Mouse (Mus musculus) embryo, embryonic 11.5 days (tissue): ENCODE measurements around the gene Col9a2.
A peak's percentile ranks its signal among the peaks of the same experiment; 100 is the strongest.
"Not testable (repeated sequence)": the region's sequence is repeated elsewhere in the genome, so short reads cannot be mapped to it uniquely, and the experiment has no call there.

ENCODE experiments used
- DNase-seq: peaks from one replicate; pipeline ENCODE4 v3.0.0-alpha.2; 2012; ENCODE audit warnings: low read depth, low spot score

Col9a2 gene

GRCm38 (mm10) chr4:121020040-121020790 is 19.0 kb upstream of the Col9a2 start:
- no peak for DNase-seq

GRCm38 (mm10) chr4:121021911-121022310 is 17.3 kb upstream of the Col9a2 start:
- DNase-seq = no peak

DNA sequence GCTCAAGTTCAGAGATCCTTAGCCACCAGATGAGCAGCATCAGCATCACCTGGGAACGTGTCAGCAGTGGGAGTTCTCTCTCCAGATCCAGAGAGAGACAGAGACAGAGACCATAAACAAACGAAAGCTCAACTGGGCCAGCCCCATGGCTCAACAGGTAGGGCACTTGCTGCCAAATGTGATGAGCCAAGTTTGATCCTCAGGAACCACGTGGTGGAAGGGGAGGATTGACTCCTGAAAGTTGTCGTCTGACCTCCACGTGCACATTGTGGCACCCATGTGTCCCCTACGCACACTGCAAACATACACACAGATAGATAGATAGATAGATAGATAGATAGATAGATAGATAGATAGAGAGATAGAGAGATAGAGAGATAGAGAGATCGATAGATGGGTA is 15.7 kb upstream of the Col9a2 start:
- DNase-seq = no peak

DNA sequence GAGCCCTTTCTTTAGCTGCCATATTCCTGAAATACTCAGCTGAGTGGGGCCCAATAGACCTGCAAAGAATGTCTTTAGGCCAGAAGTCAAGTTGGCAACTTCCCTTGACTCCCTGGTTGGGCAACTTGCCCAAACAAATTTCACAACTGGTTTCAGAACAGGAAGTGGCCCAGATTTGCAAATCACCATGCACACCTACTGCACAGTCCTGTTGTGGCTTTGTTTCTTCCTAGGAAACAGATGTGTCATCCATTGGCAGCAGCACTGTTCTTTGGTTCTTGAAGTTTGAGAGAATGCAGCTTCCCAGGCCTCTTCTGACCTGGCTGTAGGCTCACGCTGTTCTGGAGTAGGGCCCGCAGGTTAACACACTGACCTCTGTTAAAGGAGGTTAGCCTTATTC is 15.2 kb upstream of the Col9a2 start:
- DNase-seq = no peak

DNA sequence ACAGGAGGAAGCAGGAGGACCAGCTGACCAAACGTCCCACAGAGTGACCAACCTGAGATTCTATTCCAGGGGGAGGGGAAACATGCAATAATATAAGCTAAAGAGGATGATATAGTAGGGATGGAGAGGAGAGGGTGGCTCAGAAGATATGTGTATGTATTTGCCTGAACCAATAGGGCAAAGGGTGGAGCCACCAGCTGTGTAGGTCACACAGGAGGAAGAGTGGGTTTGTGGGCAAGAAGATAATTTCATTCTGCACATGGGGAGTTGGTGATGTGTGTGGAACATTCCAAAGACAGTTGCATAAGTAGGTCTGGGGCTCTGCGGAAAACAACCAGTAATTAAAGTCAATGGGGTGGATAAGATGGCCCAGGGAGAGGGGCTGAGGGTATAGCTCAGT is 13.5 kb upstream of the Col9a2 start:
- DNase-seq = no peak

DNA sequence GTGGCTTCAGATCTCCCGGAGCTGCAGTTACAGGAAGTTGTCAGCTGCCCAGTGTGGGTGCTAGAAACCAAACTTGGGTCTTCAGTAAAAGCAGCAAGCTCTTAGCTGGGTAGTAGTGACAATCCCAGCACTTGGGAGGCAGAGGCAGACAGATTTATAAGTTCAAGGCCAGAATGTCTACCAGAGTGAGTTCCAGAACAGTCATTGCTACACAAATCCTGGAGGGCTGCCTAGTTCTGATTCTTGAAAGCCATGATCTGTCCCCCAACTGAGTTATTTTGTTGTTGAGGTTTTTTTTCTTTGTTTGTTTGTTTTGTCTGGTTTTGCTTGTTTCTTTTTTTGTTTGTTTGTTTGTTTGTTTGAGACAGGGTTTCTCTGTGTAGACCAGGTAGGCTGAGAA is 11.0 kb upstream of the Col9a2 start:
- DNase-seq = no peak

DNA sequence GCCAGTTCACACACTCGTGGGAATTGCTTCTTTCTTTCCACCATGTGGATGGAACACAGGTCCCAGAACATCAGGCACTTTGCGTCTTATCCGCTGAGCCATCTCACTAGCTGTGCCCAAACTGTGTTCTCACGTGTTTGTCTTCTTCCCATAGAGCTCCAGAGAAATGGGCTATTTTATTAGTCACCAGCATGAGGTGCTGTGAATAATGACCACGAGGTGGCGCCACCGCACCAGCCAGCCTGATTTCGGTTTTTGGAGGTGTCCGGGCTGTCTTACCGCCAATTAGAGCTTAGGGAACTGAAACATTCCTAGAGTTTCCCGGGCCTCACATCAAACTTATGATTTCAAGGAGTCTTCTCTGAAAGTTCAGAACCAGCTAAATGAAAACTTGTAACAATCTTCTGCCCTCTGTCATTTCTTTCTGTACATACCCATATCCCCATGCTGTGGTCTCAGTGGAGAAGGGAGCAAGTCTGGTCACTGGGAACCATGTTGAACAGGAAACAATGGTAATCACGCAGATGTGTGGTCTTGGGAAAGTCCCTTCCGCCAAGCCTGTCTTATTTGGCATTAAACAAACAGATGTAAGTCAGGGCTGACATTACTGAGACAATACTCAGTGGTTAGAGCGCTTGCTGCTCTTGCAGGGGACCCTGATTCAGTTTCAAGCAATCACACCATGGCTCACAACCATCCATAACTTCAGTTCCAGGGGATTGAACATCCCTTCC is 10.4 kb upstream of the Col9a2 start:
- DNase-seq = no peak

- no peak for DNase-seq
Observed at GRCm38 (mm10) chr4:121029632-121030031, 9.6 kb upstream of the Col9a2 start.

DNA sequence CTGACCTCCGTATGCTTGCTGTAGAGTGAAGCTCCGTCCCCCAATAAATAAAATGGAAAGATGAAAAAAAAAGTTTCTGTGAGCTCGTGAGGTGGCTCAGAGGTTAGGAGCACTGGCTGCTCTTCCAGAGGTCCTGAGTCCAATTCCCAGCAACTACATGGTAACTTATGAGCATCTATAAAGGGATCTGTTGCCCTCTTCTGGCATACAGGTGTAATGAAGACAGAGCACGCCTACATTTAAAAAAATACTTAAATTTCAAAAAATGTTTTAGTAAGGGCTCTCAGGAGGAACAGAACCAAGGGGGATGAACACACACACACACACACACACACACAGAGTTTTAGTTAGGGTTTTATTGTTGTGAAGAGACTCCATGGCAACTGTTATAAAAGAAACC is 7.7 kb upstream of the Col9a2 start:
- DNase-seq = no peak

DNA sequence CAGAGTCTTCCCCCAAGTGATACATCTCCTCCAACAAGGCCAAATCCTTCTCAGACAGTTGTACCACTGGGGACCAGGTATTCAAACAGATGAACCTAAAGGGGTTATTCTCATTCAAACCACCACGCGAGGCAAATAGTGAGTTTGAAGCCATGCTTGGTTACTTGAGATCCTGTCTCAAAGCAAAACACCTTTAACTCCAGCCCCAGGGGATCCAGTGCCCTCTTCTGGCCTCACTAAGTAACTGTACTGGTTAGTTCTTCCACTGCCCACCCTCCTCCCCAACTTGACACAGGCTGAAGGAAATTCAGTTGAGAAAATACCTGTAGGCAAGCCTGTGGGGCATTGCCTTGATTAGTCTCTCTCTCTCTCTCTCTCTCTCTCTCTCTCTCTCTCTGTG is 6.2 kb upstream of the Col9a2 start:
- no peak for DNase-seq

DNA sequence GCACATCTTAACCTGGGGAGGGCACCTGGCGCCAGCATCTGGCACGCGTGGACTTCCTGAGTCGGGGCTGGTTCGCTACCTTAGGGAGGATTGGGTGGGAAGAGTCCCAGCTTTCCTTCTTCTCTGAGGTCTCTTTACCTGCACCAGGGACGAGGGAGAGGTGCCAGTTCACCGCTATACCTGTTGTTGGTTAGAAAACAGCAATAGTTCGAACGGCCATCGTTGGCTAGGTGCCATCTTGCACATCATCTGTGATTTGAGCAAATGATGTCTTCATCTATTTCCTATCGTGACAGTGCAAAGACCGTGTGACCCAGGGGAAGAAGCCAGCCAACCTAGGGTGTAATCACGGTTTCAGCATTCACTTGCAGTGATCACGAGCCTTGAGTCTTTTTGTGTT is 1.1 kb downstream of the Col9a2 start:
- DNase-seq = no peak

GRCm38 (mm10) chr4:121040897-121041671 is 1.9 kb downstream of the Col9a2 start:
- DNase-seq = peak; percentile 72

DNA sequence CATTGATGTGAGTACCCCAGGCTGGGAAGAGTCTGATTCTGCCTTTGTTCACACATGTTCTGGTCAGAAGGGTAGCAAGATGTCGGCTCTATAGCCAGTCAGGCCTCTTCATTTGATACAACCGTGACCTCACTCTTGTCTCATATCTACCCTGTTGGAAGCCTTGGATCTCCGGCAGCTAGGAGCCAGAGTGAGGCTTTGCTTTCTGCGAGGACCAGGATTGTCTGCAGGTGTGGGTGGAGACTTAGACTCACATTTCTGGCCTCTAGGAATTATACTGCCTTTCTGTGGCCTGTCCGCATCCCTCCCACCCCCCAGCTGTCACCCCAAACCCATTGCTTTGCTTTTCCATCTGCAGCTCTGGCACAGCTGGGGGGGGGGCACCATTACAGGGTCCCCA is 3.3 kb downstream of the Col9a2 start:
- DNase-seq = no peak

GRCm38 (mm10) chr4:121042946-121043345 is 3.8 kb downstream of the Col9a2 start:
- DNase-seq = no peak

DNA sequence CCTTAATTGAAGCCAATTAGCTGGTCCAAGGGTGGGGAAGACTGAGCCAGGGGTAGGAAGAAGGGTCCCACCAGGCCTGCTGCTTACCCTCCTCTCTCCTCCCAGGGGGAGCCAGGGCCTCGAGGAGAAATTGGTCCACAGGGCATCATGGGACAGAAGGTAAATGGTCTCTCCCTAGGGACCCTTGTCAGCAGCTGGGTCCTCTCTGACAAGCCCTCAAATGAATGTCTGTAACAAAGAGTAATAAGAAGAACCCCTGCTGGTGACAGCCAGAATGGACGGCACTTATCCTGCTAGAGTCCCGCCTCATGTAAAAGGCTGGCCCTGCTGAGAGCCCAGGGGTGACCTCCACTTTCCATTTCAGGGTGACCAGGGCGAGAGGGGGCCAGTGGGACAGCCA is 12.7 kb downstream of the Col9a2 start:
- no peak for DNase-seq

GRCm38 (mm10) chr4:121052454-121053323 is 13.5 kb downstream of the Col9a2 start:
- DNase-seq = no peak

GRCm38 (mm10) chr4:121056342-121056741 is 17.2 kb downstream of the Col9a2 start:
- no peak for DNase-seq

GRCm38 (mm10) chr4:121057032-121057431 is 17.8 kb downstream of the Col9a2 start:
- DNase-seq = no peak

- not testable (repeated sequence) for DNase-seq
Observed at GRCm38 (mm10) chr4:121059218-121059617, 20.0 kb downstream of the Col9a2 start.

DNA sequence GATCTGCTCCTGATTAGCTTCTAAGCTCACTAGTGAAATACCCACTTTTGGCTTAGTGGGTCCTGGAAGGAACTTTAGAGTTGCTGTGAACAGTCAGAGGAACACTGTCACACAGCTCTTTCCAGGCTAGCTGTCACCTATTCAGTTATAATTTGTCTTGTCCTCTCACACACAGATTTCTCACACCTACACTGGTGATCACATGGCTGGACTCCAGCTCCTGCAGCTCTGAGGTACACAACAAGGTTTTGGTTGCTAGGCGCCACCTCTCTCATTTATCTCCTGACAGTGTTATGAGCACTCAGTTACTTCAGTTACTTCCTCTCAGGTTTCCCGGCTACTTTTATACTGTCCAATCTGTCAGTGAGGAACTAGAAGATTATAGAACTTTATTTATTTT is 26.2 kb downstream of the Col9a2 start:
- DNase-seq = no peak

GRCm38 (mm10) chr4:121074250-121074649 is 35.1 kb downstream of the Col9a2 start:
- DNase-seq = no peak
